Mouse (Mus musculus): ENCODE data around the gene H2-K1.
"Not testable (repeated sequence)": the region's sequence is repeated elsewhere in the genome, so short reads cannot be mapped to it uniquely, and the experiment has no call there.

H2-K1 gene

GRCm38 (mm10) chr17:33982136-33982535, 18.0 kb downstream of the H2-K1 start:
- ATAC-seq (ENCODE audit: low TSS enrichment), result not testable (repeated sequence)

GRCm38 (mm10) chr17:33981192-33981909, 18.8 kb downstream of the H2-K1 start:
- peak; percentile 92 for ATAC-seq (ENCODE audit: low TSS enrichment)

- ATAC-seq (ENCODE audit: low TSS enrichment), result no peak
Measured at GRCm38 (mm10) chr17:33980181-33981035, 19.7 kb downstream of the H2-K1 start.

- ATAC-seq (ENCODE audit: low TSS enrichment), result no peak
Measured at GRCm38 (mm10) chr17:33979512-33980050, 20.6 kb downstream of the H2-K1 start.

- ATAC-seq (ENCODE audit: low TSS enrichment), result peak; percentile 64
Measured at GRCm38 (mm10) chr17:33978631-33979031, 21.5 kb downstream of the H2-K1 start.

GRCm38 (mm10) chr17:33977861-33978557, 22.1 kb downstream of the H2-K1 start:
- no peak for ATAC-seq (ENCODE audit: low TSS enrichment)

GRCm38 (mm10) chr17:33973572-33973971, 26.6 kb downstream of the H2-K1 start:
- no peak for ATAC-seq (ENCODE audit: low TSS enrichment)

- no peak for ATAC-seq (ENCODE audit: low TSS enrichment)
Measured at GRCm38 (mm10) chr17:33972691-33973090, 27.5 kb downstream of the H2-K1 start.

GRCm38 (mm10) chr17:33969394-33969793, 30.8 kb downstream of the H2-K1 start:
- no peak for ATAC-seq (ENCODE audit: low TSS enrichment)

GRCm38 (mm10) chr17:33968927-33969326, 31.2 kb downstream of the H2-K1 start:
- ATAC-seq (ENCODE audit: low TSS enrichment), result no peak; the same call in 1 of the 2 replicates

- ATAC-seq (ENCODE audit: low TSS enrichment), result peak; percentile 69
Measured at GRCm38 (mm10) chr17:33968489-33968888, 31.7 kb downstream of the H2-K1 start.

GRCm38 (mm10) chr17:33965846-33966550, 34.1 kb downstream of the H2-K1 start:
- no peak for ATAC-seq (ENCODE audit: low TSS enrichment)

GRCm38 (mm10) chr17:33965082-33965845, 34.9 kb downstream of the H2-K1 start:
- ATAC-seq (ENCODE audit: low TSS enrichment), result no peak

GRCm38 (mm10) chr17:33962876-33963275, 37.3 kb downstream of the H2-K1 start:
- no peak for ATAC-seq (ENCODE audit: low TSS enrichment)

- no peak for ATAC-seq (ENCODE audit: low TSS enrichment)
Measured at GRCm38 (mm10) chr17:33959948-33960347, 40.2 kb downstream of the H2-K1 start.

GRCm38 (mm10) chr17:33959135-33959534, 41.0 kb downstream of the H2-K1 start:
- no peak for ATAC-seq (ENCODE audit: low TSS enrichment)

GRCm38 (mm10) chr17:33958451-33958850, 41.7 kb downstream of the H2-K1 start:
- ATAC-seq (ENCODE audit: low TSS enrichment), result no peak

GRCm38 (mm10) chr17:33957493-33957892, 42.7 kb downstream of the H2-K1 start:
- no peak for ATAC-seq (ENCODE audit: low TSS enrichment)

- no peak for ATAC-seq (ENCODE audit: low TSS enrichment)
Measured at GRCm38 (mm10) chr17:33956336-33956735, 43.8 kb downstream of the H2-K1 start.

GRCm38 (mm10) chr17:33955555-33956214, 44.5 kb downstream of the H2-K1 start, which contains the start of the genes Vps52 and Rps18:
Gene Vps52 (plus strand): TSS chr17:33955812.
Gene Rps18 (minus strand): TSS chr17:33956001.
- ATAC-seq (ENCODE audit: low TSS enrichment), result peak; percentile 85
